Mouse (Mus musculus): ENCODE results near the gene Kcnh7.
"Not testable (repeated sequence)": the region's sequence is repeated elsewhere in the genome, so short reads cannot be mapped to it uniquely, and the experiment has no call there.

Gene Kcnh7

DNA sequence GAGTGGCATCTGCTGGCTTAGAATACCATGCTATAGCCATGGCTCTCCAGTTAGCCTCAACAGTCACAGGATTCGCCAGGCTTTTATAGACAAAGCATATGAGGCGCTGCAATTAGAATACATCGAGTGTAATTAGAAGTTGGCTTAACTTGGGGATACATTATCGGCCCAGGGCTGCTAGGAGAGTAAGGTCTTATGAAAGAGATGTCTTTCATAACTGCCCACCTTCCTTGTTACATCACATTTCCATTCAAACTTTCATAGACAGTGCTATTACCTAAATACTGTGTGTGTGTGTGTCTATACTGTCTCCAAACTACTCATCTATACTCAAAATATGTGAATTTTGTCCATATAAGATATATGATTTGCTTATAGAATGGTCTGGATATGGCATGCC, 468.8 kb downstream of the Kcnh7 start:
- DNase-seq = no peak

DNA sequence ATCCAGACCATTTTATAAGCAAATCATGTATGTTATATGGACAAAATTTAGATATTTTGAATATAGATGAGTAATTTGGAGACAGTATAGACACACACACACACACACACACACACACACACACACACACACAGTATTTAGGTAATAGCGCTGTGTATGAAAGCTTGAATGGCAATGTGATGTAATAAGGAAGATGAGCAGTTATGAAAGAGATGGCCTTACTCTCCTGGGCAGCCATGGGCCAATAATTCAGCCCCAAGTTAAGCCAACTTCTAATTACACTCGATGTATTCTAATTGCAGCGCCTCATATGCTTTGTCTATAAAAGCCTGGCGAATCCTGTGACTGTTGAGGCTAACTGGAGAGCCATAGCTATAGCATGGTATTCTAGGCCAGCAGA, 469.7 kb downstream of the Kcnh7 start:
- not testable (repeated sequence) for DNase-seq

DNA sequence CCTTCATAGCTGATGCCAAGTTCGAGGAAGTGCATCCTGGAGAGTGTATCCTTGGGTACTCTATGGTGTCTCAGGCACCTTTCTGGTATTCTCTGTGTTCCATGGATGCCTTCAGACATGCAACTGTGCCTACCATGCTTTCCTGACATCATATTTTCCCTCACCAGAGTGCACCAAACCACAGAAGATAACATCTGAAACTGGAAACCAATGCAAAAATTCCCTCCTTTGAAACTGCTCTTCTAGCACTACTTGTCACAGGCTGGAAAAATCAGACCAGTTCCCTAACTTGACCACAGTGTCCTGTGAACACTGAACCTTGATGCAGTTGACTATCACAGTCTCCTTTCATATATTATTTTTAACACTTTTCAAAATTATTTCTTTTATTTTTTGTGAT, 474.5 kb downstream of the Kcnh7 start:
- DNase-seq = no peak

DNA sequence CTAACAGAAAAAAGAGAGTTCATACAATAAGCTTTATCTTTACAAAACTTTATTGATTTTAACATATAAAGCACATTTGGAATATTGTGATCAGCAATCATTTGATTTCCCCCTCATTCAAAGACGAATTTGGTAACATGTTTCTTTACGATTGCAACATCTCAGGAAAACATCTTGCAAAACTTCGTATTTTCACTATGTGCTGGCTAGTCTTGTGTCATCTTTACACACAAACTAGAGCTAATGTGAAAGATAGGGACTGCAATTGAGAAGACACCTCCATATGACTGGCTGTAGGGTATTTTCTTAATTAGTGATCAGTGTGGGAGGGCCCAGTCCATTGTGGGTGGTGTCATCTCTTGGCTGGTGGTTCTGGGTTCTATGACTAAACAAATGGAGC, 477.8 kb downstream of the Kcnh7 start:
- no peak for DNase-seq

GRCm38 (mm10) chr2:62685934-62686333, 498.2 kb downstream of the Kcnh7 start:
- no peak for DNase-seq

DNA sequence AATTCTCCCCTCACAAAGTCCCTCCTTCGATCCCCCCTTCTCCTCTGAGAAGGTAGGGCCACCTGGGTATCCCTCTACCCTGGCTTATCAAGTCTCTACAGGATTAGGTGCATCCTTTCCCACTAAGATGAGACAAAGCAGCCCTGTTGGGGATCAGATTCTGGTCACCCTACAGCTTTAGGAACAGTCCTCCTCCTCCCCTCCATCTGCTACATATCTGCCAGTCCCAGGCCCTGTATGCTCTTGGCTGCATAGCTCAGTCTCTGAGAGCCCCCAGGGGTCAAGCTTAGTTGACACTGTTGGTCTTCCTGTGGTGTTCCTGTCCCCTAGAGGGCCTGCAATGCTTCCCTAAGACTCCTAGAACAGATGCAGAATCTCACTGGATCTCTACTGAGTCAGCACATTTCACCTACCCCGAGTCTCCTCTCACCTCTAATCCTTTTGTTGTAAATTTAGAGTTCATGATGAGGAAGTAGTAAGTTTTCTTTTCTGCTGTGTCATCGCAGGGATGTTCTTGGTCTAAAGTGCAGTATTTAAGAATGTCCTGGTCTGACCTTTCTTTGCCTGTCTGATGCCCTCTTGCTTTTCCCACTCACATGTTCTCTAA, 499.0 kb downstream of the Kcnh7 start:
- DNase-seq = no peak

DNA sequence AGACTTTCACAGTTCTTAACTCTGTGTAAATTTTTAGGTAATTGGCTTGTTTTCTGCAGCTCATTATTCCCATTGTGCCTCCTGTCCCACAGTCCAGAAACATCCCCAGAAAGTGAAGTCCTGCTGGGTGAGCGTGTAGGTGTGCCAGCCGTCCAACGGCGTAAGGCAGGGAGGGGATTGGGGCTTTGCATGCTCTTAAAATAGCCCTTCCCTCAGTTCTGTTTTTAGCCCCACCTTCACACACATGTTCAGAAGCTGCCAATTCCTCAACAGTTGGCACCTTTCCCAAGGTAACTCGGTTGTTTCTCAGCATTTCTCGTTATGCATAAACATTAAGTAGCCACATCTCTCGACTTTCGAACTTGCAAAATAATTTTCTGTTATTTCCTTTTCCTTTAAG, 502.4 kb downstream of the Kcnh7 start:
- DNase-seq = no peak

DNA sequence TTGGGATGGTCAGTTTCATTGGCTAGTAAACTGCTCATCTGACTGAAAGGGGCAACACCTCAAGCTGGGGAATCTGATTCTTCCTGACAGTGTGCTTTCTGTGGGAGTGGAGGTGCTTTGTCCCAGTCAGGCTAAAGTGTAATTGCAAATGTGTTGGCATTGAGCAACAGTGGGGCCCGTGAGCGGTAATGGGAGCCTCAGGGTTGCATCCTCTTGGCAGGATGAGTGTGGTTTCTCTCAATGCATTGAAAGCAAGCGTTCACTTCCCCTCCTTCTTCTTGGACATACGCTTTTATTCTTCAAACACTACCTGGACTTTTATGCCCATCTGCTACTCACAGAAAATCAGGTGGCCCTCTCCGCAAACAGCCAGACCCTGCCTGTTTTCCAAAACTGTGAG, 511.3 kb downstream of the Kcnh7 start:
- DNase-seq = no peak

GRCm38 (mm10) chr2:62670767-62671166, 513.3 kb downstream of the Kcnh7 start:
- no peak for DNase-seq

GRCm38 (mm10) chr2:62670301-62670700, 513.8 kb downstream of the Kcnh7 start:
- DNase-seq = no peak

DNA sequence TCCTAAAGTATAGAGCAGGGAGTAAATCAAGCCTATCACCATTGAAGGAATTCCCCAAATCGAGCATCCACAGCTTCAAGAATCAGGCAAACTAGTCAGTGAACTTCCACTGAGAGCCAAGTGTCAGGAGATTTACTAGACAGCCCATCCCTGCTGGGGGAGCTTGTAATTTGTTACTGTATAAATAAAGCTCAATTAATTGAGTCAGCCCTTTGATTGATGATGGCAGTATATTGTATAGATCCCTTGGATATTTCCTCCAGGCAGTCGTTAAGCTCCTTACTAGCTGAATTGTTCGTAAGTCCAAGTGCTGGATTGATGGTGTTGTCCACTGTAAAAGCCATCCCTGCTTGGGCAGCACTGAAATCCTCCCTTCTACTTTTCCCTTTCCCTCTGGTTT, 514.2 kb downstream of the Kcnh7 start:
- DNase-seq = no peak

- no peak for DNase-seq
Observed at GRCm38 (mm10) chr2:62665536-62665935, 518.6 kb downstream of the Kcnh7 start.

DNA sequence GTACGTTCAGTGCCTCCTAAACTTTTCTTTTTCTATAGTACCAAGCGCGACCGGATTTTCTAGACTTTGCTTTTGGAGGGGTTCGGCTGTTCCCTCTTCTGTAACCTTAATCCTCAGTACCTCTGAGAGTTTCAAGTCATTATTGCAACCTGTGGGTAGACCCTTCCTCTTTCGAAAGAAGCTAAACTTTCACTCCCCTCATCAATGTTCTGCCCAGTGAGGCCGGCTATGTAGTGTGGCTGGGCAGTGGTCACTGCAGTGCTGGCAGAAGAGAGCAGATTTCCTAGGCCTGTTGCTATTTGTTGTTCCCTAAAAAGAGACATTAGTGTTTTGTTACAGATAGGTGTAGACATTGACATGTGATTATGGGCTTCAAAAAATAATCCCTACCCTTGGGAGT, 519.2 kb downstream of the Kcnh7 start:
- DNase-seq = no peak

DNA sequence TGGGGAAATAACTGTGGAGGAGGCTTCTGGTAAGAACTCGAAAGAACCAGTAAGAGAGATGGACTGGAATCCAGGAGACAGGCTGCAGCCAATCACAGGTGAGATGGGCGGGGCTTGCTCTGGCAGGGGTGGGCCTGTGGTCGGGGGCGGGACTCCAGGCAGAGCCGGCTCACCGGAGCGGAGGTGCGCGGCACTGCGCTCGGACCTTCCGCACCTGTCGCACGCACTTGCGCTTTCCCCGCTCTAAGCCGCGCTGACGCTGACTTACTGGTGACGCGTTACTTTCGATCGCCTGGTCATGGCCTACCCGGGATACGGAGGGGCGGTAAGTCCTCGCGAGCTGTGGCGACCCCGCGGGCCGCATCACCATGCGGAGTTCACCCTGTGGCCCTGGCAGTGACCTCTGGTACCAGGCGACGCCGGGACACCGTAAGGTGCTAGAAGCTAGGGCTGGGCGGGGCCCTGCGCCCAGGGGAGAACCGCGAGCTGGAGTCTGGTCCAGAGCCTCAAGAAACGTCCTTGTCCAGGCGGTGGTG, 519.9 kb downstream of the Kcnh7 start, which contains the start of gene Gca:
Gca (plus strand) TSS at position 151 of the 536 bp plus-strand sequence.
- DNase-seq = peak; percentile 75 to 78

DNA sequence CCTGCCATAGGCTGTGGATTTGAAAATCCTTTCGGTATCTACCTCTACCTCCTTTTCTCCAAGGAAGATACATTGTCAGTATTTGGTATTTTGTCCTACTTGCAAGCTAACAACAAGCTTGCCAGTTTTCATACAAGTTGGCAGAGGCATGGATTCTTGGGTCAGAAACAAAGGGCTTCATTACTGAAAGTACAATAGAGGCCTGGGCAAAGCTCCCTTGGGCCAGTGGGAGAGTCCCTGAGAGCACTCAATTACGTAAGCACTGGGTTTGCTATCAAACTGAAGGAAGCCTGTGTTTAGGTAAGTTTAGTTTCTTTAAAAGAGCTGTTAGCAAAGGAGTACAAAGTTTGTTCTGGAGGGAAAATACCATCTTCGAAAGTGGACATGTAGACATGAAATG, 521.5 kb downstream of the Kcnh7 start:
- DNase-seq = no peak

GRCm38 (mm10) chr2:62660565-62660964, 523.5 kb downstream of the Kcnh7 start:
- no peak for DNase-seq

DNA sequence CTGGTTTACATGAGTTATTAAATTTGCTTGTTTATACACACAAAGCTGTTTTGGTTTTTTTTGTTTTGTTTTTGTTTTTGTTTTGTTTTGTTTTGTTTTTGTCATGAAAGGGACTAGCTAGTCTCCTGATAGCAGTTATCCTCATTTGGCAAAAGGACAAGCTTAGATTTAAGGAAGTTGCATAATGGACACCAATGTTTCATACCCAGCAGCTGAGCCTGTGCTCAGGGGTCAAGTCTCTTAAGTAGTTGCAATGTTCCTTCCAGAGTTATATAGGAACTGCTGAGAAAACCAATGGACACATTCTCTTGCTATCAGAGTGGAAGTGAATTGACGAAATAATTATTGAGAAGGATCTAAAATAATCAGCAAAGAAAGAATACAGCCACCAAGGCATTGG, 528.0 kb downstream of the Kcnh7 start:
- no peak for DNase-seq

GRCm38 (mm10) chr2:62654519-62655338, 529.4 kb downstream of the Kcnh7 start:
- DNase-seq = peak; percentile 57 to 65

- no peak for DNase-seq
Observed at GRCm38 (mm10) chr2:62652466-62652865, 531.6 kb downstream of the Kcnh7 start.

DNA sequence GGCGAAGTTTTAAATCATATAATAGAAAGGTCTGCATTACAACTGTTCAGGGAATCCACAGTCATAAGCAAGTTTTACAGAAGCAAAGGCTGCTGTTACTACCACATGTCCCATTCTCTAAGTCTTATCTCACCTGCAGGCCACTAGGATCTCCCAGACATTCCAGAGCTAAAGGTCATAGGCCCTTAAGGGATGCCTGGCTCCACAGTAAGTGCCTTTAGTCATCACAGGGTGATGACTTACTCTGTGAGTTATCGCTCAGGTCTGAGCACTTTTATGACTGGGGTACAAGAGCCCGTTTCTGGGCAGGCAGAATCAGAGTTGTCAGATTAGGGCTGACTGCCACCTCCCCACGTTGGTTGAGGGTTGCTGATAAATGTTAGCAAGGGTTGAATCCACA, 532.2 kb downstream of the Kcnh7 start:
- no peak for DNase-seq

DNA sequence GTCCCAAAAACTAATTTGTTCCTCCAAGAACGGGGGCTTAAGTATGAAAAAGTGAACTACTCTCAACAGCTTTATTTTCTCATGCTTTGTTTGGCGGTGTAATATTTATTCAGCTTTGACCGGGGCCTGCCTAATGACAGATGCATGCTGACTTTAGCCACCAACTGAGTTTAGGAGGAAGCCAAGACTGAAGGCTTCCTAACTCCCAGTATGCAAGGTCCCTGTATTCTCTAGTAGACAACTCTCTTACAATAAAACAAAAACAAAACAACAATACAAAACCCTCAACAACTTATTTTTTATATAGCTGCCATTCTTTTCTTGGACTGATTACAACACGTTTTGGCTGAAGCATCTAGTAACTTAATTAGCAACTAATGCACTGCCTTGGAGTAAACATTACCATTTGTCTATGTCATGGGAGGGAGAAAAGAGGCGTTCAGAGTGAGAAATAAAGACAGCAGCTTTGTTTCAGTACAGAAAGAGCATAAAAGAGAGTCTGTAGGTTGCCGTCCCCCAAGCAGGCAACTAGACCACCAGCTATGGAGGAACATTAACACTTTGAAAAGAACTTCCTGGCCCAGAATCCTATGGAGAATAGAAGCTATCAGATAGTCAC, 537.3 kb downstream of the Kcnh7 start:
- no peak for DNase-seq

DNA sequence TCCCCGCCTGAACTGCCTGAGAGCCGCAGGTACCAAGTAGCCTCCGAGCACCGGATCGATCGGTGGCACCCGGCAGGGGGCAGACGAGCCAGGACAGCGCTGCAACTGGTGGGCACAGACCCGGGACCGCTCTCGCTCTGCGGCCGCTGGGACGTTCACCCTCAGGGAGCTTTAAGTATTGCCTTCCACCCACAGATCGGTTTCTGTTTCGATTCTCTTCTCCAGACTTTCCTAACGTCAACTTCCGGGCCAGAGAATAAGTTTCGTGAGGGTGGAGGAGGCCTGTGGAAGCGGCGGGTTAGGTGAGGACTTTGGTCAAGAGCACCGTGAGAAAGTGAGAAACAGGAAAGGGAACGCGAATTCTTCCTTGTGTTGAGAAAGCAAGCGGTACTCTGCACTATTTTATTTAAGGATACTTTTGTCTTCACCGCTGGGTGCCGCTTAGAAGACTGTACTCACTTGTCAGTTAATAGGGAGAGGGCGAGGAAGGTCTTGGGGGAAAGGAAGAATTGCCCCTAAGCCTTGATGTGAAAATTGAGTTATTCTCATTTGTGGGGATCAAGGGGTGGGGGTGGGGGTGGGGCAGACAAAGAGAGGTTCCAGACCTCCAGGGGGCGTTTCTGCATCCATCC, 538.0 kb downstream of the Kcnh7 start, which contains the start of gene Ifih1:
Ifih1 (minus strand) TSS at position 242 of the 632 bp plus-strand sequence.
- DNase-seq = peak; percentile 83 to 84

GRCm38 (mm10) chr2:62645475-62645874, 538.6 kb downstream of the Kcnh7 start:
- DNase-seq = peak; percentile 16 to 34

All from B cell, adult 2 months (primary cell).